Mouse (Mus musculus) megakaryocyte, embryonic 14.5 days (primary cell): Measurements from ENCODE around the gene Vmn2r91.
"Not testable (repeated sequence)": the region's sequence is repeated elsewhere in the genome, so short reads cannot be mapped to it uniquely, and the experiment has no call there.

Source experiments
- FLI1 ChIP-seq: IDR thresholded peaks from 2 replicates; pipeline ENCODE4 v1.6.1; 2012; ENCODE audit warnings: low read length, inconsistent platforms, mixed read lengths
- GATA1 ChIP-seq: IDR thresholded peaks from 3 replicates; pipeline ENCODE4 v1.6.1; 2012; ENCODE audit warnings: mixed read lengths, low read length, inconsistent platforms, borderline replicate concordance

DNA sequence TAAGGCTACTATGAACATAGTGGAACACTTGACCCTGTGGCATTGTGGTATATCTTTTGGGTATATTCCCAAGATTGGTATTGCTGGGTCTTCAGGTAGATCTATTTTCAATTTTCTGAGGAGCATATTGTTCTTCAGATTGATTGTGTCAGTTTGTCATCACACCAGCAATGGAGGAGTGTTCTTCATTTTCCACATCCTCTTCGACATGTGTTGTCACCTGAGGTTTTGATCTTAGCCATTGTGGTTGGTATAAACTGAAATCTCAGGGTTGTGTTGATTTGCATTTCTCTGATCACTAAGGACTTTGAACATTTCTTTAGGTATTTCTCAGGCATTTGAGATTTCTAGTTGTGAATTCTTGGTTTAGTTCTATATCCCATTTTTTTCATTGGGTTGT is 10.8 kb downstream of the Vmn2r91 start:
- TF ChIP-seq GATA1, FLI1: not testable (repeated sequence)
